Mouse (Mus musculus): Measurements from ENCODE around the gene Lyst. TPM values are rescaled to one million over a fixed set of nuclear protein-coding genes. Genes with fewer than 3 reads are reported as not detected.

Gene Lyst
- polyA plus RNA-seq, 1 experiment from 2014 or later: 4.5 TPM

DNA sequence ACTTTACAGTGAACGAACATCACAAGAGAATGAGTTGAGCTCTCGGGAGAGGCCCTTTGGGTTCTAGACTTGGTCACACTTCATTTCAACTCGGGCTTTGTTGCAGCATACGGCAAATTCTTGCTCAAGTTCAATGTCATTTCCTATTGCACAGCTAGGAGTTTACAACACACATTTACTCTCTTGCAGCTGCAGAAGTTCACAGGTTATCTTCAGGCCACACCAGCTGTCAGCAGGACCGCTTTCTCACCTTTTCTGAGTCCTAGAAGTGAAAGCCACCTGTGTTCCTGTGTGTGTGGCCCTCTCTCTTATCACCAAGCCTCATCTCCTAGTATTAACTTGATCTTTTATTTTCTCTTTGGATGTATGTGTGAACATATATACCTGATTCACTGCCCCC is 31.3 kb upstream of the Lyst start:
- H3K9ac ChIP-seq (replicated peaks): no peak overlapping the region
- ATAC-seq: no peak
- H3K27ac ChIP-seq: no peak overlapping the region
- no peaks in the 10 kb centered on the region for H3K4me1 ChIP-seq (replicated peaks)
- 72% methylated on average over 5 of the region's 5 CpGs for WGBS
- H3K4me2 ChIP-seq (replicated peaks): no peak overlapping the region
- no peaks in the 10 kb centered on the region for H3K9me3 ChIP-seq
- no peak overlapping the region for H3K4me3 ChIP-seq (replicated peaks)
- peaks cover 29% of the 10 kb centered on the region; the same call in 1 of the 2 replicates for H3K27me3 ChIP-seq
- H3K36me3 ChIP-seq: no peaks in the 10 kb centered on the region

DNA sequence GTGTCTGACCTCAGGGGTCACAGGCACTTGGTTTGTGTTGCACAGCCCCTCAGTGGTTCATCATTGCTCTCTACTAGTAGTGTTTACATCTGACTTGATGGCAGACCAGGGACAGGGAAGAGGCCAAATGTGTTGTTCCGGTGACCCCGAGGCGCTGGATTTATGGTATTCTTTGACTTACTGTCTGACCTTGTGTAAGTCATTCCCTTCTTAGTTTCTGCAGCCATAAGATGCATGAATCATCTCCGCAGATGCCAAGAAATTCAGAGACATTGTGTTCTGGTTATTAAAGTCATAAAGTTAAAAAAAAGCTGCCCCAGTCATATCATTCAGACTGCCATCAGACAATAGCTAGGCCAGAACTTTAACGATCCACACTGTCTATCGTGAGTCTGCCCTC is 27.6 kb upstream of the Lyst start:
- Histone ChIP-seq H3K4me1 (replicated peaks) (no peaks in the 10 kb centered on the region), H3K27me3 (no peaks in the 10 kb centered on the region), H3K4me3 (replicated peaks) (no peak overlapping the region), H3K9ac (replicated peaks) (no peak overlapping the region), H3K9me3 (no peaks in the 10 kb centered on the region), H3K4me2 (replicated peaks) (no peak overlapping the region), H3K36me3 (no peaks in the 10 kb centered on the region), H3K27ac (no peak overlapping the region)
- no peak for ATAC-seq
- 96% methylated on average over 6 of the region's 6 CpGs for WGBS

DNA sequence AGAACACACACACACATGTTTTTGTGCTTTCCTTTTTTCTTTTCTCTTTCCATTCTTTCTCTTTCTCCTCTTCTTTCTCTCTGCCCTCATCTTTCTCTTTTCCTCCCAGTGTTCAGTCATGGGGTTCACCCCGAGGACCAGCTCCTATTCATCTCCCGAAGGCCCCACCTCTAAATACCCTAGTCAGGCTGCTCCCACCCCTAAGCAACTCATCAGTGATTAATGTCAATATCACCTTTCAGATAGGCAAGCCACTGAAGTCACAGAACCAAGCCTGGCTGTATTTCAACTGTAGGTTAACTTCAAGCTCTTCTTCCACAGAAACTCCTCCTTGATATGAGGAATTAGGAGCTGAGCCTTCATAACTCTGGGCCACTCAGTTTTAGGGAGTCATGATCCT is 26.1 kb upstream of the Lyst start:
- H3K4me2 ChIP-seq (replicated peaks): no peak overlapping the region
- no peaks in the 10 kb centered on the region for H3K4me1 ChIP-seq (replicated peaks)
- H3K36me3 ChIP-seq: no peaks in the 10 kb centered on the region
- no peaks in the 10 kb centered on the region for H3K27me3 ChIP-seq
- H3K9ac ChIP-seq (replicated peaks): no peak overlapping the region
- no peak for ATAC-seq
- H3K27ac ChIP-seq: no peak overlapping the region
- H3K4me3 ChIP-seq (replicated peaks): no peak overlapping the region
- 69% methylated on average over 2 of the region's 2 CpGs for WGBS
- no peaks in the 10 kb centered on the region for H3K9me3 ChIP-seq

DNA sequence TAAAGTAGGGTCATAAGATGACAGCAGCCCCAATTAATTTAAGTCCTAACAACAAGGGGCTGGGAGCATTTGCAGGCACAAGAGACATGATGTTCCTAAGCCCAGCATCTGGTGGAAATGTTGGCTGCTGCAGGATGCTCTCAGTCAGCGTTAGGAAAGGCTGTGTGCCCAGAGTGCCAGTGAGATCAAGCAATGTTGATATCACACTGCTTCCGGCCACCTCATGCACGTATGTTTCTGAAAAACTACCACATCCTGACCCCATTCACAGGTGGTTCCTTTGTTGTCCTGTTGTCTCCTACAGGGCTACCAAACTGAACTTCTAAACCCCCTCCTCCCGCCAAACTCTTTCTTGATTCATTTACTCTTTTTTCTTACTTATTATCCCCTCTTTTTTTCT is 25.7 kb upstream of the Lyst start:
- Histone ChIP-seq H3K4me2 (replicated peaks) (no peak overlapping the region), H3K9ac (replicated peaks) (no peak overlapping the region), H3K4me1 (replicated peaks) (no peaks in the 10 kb centered on the region), H3K27ac (no peak overlapping the region), H3K4me3 (replicated peaks) (no peak overlapping the region), H3K36me3 (no peaks in the 10 kb centered on the region), H3K9me3 (no peaks in the 10 kb centered on the region), H3K27me3 (no peaks in the 10 kb centered on the region)
- 75% methylated on average over 4 of the region's 4 CpGs for WGBS
- ATAC-seq: no peak

DNA sequence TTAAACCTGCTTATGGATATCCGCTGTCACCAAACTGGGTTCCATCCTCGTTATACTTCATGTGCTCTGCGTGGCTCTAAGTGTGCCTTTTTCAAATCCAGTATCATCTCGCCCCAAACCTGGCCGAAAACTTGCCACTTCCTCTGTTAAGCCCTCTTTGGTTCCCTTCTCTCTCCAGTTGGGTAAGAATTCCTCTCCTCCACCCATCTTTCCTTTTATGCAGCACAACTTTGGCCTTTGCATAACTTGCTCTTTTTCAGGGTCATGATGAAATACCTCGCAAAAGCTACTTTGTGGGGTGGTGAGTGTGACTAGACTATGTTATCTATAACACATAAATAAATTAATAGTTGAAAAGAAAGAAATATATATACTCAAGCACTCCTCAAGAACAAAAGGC is 22.6 kb upstream of the Lyst start:
- Histone ChIP-seq H3K9ac (replicated peaks) (no peak overlapping the region), H3K9me3 (no peaks in the 10 kb centered on the region), H3K4me2 (replicated peaks) (no peak overlapping the region), H3K27me3 (no peaks in the 10 kb centered on the region), H3K36me3 (no peaks in the 10 kb centered on the region), H3K27ac (no peak overlapping the region), H3K4me3 (replicated peaks) (no peak overlapping the region), H3K4me1 (replicated peaks) (no peaks in the 10 kb centered on the region)
- 91% methylated on average over 6 of the region's 6 CpGs for WGBS
- no peak for ATAC-seq

DNA sequence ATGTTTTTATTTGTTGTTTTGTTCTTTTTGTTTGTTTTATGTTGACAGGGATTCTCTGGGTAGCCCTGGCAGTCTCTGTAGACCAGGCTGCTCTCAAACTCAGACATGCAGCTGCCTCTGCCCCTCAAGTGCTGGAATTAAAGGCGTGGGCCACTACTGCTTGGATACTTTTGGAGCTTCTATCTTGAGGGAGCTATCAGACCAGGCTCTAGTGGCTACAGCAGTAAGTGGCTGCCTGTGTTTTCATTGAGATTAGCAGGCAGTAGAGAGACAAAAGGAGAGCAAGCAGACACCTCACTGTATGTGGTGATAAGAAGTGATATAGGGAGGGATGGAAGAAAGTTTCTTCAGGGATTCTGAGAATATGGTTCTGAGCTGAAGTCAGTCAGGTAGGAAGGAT is 21.4 kb upstream of the Lyst start:
- H3K9me3 ChIP-seq: no peaks in the 10 kb centered on the region
- no peak overlapping the region for H3K9ac ChIP-seq (replicated peaks)
- WGBS: 91% methylated on average over 1 of the region's 1 CpGs
- no peak overlapping the region for H3K4me3 ChIP-seq (replicated peaks)
- no peaks in the 10 kb centered on the region for H3K27me3 ChIP-seq
- H3K36me3 ChIP-seq: no peaks in the 10 kb centered on the region
- H3K27ac ChIP-seq: no peak overlapping the region
- no peak overlapping the region for H3K4me2 ChIP-seq (replicated peaks)
- ATAC-seq: no peak
- H3K4me1 ChIP-seq (replicated peaks): no peaks in the 10 kb centered on the region

DNA sequence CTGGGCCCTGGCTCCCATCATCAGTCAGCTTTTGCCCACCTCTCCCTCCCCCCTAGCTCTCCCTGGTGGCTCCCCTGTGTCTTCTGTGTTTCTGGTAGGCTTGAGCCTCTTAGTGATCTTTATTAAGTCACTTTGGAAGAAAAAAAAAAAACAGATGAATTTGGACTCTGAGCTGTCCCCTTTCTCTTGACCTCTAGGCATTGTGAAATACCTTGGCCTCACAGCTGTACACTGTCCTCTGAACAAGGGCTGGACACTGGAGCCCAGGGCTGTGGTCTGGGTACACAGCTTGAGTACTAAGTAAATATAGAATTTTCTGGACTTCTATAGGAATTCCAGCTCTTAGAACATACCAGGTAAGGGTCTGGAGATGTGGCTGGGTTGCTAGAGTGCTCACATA is 20.6 kb upstream of the Lyst start:
- Histone ChIP-seq H3K27ac (no peak overlapping the region), H3K9me3 (no peaks in the 10 kb centered on the region), H3K4me3 (replicated peaks) (no peak overlapping the region), H3K9ac (replicated peaks) (no peak overlapping the region), H3K4me2 (replicated peaks) (no peak overlapping the region), H3K4me1 (replicated peaks) (no peaks in the 10 kb centered on the region), H3K27me3 (no peaks in the 10 kb centered on the region), H3K36me3 (no peaks in the 10 kb centered on the region)
- no peak for ATAC-seq

DNA sequence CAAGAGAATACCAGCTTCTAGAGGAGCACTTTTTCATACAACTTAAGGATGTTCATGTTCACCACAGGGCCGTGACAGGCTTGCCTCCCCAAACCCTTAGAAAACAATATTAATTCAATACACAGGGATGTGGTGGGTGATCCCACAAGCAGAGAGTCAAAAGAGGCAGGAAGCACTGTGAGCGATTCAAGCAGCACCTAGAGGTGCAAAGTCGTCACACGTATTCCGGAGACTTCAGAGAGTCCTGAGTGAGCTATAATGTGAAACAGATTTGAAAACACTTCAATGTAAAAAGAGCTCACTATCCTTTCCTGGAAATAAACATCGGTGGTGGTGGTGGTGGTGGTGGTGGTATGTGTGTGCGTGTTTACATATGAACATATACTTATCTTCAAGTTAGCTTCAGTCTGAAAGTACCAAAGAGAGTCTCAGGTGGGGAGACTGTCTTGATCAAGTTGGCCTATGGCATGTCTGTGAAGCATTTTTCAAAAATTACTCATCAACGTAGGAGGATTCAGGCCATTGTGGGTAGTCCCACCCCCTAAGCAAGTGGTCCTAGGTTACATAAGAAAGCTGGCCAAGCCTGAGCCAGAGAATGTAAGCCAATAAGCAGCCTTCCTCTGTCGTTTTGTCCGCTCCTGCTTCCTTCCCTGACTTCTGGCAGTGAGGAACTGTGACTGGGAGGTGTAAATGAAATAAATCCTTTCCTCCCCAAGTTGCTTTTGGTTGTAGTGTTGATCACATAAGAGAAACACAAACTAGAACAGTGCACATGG is 17.9 kb upstream of the Lyst start:
- 86% methylated on average over 10 of the region's 10 CpGs for WGBS
- Histone ChIP-seq H3K27me3 (no peaks in the 10 kb centered on the region; the same call in 1 of the 2 replicates), H3K4me2 (replicated peaks) (no peak overlapping the region)

DNA sequence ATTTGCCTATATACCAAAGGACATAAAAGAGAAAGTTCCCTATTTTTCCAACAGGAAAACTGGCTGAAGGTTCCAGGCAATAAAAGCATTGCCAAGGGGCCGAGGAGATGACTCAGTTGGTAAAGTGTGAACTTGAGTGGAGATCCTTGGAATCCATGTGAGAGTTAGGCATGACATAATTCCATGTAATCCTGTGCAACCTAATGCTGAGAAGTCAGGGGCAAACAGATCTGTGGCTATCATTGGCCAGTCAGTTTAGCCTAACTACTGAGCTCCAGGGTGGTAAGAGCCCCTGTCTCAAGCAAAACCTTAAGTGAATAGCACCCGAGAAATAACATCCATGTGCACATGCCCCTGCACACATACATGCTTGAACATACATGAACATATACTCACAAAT is 17.3 kb upstream of the Lyst start:
- Histone ChIP-seq H3K4me2 (replicated peaks) (no peak overlapping the region), H3K4me1 (replicated peaks) (no peaks in the 10 kb centered on the region), H3K4me3 (replicated peaks) (no peak overlapping the region), H3K27ac (no peak overlapping the region), H3K27me3 (no peaks in the 10 kb centered on the region; the same call in 1 of the 2 replicates), H3K36me3 (no peaks in the 10 kb centered on the region), H3K9me3 (no peaks in the 10 kb centered on the region), H3K9ac (replicated peaks) (no peak overlapping the region)
- 86% methylated on average over 2 of the region's 2 CpGs for WGBS
- ATAC-seq: no peak

More for the DNA sequence above, 17.9 kb upstream of the Lyst start:
- H3K27ac ChIP-seq: no peak overlapping the region
- no peaks in the 10 kb centered on the region for H3K36me3 ChIP-seq
- no peak overlapping the region for H3K4me3 ChIP-seq (replicated peaks)
- H3K9ac ChIP-seq (replicated peaks): no peak overlapping the region
- H3K4me1 ChIP-seq (replicated peaks): no peaks in the 10 kb centered on the region
- ATAC-seq: no peak
- no peaks in the 10 kb centered on the region for H3K9me3 ChIP-seq

DNA sequence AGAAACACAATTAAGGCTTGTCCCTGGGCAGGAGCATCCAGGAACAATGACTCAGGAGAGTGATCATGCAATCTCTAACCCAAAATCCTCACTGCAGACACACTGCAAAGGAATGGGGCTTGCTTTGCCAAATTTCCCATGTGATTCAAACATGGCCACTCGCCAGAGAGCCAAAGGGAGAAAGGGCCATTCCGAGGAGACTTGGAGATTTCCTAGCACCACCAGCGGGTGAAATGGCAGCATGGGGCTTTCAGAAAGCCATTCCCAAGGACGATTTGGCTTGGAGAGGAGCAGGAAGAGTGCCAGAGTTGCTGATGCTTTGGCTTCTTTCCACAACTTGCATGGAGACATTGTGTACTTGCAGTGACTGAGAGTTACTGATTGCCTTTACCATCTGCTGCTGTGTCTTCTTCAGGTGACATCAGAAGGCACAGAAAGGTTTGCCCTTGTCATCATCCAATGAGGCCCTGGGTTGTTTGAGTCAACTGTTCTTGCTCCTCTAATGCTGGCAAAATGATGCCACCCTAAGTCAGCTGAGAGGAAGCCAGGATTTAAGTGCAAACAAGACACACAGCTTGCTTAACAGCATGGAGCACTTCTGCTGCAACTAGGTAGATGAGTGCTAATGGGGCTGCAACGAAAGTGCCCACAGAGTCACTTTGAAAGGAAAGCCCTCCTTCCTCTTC is 16.5 kb upstream of the Lyst start:
- Histone ChIP-seq H3K9ac (replicated peaks) (no peak overlapping the region), H3K4me3 (replicated peaks) (no peak overlapping the region), H3K4me1 (replicated peaks) (no peaks in the 10 kb centered on the region), H3K4me2 (replicated peaks) (no peak overlapping the region), H3K27ac (no peak overlapping the region), H3K9me3 (no peaks in the 10 kb centered on the region), H3K27me3 (no peaks in the 10 kb centered on the region; the same call in 1 of the 2 replicates), H3K36me3 (no peaks in the 10 kb centered on the region)
- 72% methylated on average over 5 of the region's 5 CpGs for WGBS
- no peak for ATAC-seq

DNA sequence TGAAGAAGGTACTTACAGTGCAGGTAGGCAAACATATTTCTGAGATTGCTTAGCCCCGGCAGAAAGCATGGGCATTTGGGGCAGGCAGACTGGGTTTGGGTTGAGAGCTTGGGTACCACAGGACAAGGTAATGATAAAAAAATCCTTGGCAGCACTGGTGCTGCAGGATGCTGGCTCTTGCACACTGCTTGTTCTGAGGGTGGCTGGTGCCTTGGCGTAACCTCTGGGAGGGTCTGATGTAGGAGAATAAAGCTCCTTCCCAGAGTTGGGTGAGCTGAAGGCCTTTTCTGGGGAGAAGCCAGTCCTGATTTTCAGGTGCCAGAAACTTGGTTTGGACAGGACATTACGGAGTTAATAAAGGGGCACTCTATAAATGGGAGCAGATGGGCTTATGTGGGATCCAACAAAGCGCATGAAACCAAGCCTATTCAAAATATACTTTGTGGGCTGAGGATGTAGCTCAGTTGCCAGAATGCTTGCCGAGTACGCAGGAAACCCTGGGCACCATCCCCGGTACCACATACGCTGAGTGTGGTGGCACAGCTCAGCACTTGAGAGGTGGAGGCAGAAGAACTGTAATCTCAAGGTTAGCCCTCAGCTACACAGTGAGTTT is 15.8 kb upstream of the Lyst start:
- no peaks in the 10 kb centered on the region for H3K4me1 ChIP-seq (replicated peaks)
- no peak for ATAC-seq
- H3K9ac ChIP-seq (replicated peaks): no peak overlapping the region
- no peaks in the 10 kb centered on the region for H3K36me3 ChIP-seq
- WGBS: 80% methylated on average over 8 of the region's 8 CpGs
- H3K9me3 ChIP-seq: no peaks in the 10 kb centered on the region
- no peak overlapping the region for H3K27ac ChIP-seq
- H3K4me3 ChIP-seq (replicated peaks): no peak overlapping the region
- H3K4me2 ChIP-seq (replicated peaks): no peak overlapping the region
- H3K27me3 ChIP-seq: no peaks in the 10 kb centered on the region; the same call in 1 of the 2 replicates

DNA sequence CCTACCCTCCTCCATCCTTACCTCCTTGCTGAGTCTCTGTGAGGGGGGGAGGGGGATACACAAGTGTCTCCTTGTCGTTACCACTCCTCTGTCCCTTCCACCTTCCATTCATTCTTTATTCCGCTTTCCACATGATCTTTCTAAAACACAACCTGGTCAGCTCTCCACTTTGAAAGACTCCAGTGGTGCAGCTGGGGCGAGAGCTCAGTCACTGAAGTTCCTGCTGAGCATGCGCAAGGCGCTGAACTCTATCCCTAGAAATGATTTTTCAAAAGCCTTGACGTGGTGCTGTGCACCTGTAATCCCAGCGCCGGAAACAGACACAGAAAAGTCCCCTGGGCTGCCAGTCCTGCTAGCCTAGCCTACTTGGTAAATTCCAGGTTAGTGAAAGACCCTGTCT is 15.1 kb upstream of the Lyst start:
- WGBS: 77% methylated on average over 8 of the region's 8 CpGs
- H3K4me3 ChIP-seq (replicated peaks): no peak overlapping the region
- no peak overlapping the region for H3K9ac ChIP-seq (replicated peaks)
- no peaks in the 10 kb centered on the region for H3K4me1 ChIP-seq (replicated peaks)
- H3K9me3 ChIP-seq: no peaks in the 10 kb centered on the region
- no peaks in the 10 kb centered on the region for H3K36me3 ChIP-seq
- no peaks in the 10 kb centered on the region; the same call in 1 of the 2 replicates for H3K27me3 ChIP-seq
- H3K4me2 ChIP-seq (replicated peaks): no peak overlapping the region
- no peak for ATAC-seq
- H3K27ac ChIP-seq: no peak overlapping the region
